Mouse (Mus musculus) neural tube, embryonic 14.5 days (tissue): ENCODE data around the gene Stx1b. TPM values are rescaled to one million over a fixed set of nuclear protein-coding genes. Genes with fewer than 3 reads are reported as not detected.
"Not testable (repeated sequence)": the region's sequence is repeated elsewhere in the genome, so short reads cannot be mapped to it uniquely, and the experiment has no call there.

Source experiments
- ATAC-seq: fragments of 200-750 bp; cut with Nextera tagmentation; 2 replicates; pipeline ENCODE4 v1.8.0; 2017; ENCODE audit warnings: low read depth, mild to moderate bottlenecking, moderate TSS enrichment, moderate library complexity
- H3K27ac ChIP-seq: fragments of 300-500 bp; sonication (generic); 2 replicates; pipeline ENCODE4 v1.5.1; 2014; ENCODE audit warnings: low read depth, mild to moderate bottlenecking, control low read depth, low read length, moderate library complexity, mixed read lengths
- H3K27me3 ChIP-seq: fragments of 300-500 bp; sonication (generic); 2 replicates; pipeline ENCODE4 v1.6.1; 2014; ENCODE audit warnings: low read length; ENCODE audit not compliant: control insufficient read depth, insufficient read depth
- H3K36me3 ChIP-seq: fragments of 300-500 bp; sonication (generic); 2 replicates; pipeline ENCODE4 v1.6.1; 2014; ENCODE audit warnings: low read length, mixed read lengths; ENCODE audit not compliant: control insufficient read depth, insufficient read depth
- H3K4me1 ChIP-seq: fragments of 300-500 bp; sonication (generic); 2 replicates; pipeline ENCODE4 v1.6.1; 2014; ENCODE audit warnings: low read length; ENCODE audit not compliant: control insufficient read depth, insufficient read depth
- H3K4me2 ChIP-seq: fragments of 300-500 bp; sonication (generic); 2 replicates; pipeline ENCODE4 v1.6.1; 2014; ENCODE audit warnings: mild to moderate bottlenecking, low read depth, low read length, control low read depth
- H3K4me3 ChIP-seq: fragments of 300-500 bp; sonication (generic); 2 replicates; pipeline ENCODE4 v1.5.1; 2014; ENCODE audit warnings: low read depth, low read length, control low read depth, mixed read lengths
- H3K9ac ChIP-seq: fragments of 300-500 bp; sonication (generic); replicated peaks from 2 replicates; pipeline ENCODE4 v1.6.1; 2014; ENCODE audit warnings: low read depth, mild to moderate bottlenecking, control low read depth, low read length, mixed read lengths
- H3K9me3 ChIP-seq: fragments of 300-500 bp; sonication (generic); 2 replicates; pipeline ENCODE4 v1.6.1; 2016; ENCODE audit warnings: low read length; ENCODE audit not compliant: control insufficient read depth
- WGBS: fragments of 180-500 bp; shearing (Covaris S2); extraction: QIAGEN DNeasy Blood & Tissue Kit; methylation state at CpG from one replicate; pipeline ENCODE4 v1.1.7; 2014; 5-methylcytosine and 5-hydroxymethylcytosine counted together
- polyA plus RNA-seq: library from polyadenylated mRNA; unstranded; fragments of >200 nt; fragmentation: Nextera tagmentation; extraction: Ambion mirVana; gene quantifications from 2 replicates; pipeline ENCODE4 v1.2.1, GENCODE M21; 2014

Gene Stx1b
- polyA plus RNA-seq, 1 experiment from 2014 or later = 66.9 TPM

DNA sequence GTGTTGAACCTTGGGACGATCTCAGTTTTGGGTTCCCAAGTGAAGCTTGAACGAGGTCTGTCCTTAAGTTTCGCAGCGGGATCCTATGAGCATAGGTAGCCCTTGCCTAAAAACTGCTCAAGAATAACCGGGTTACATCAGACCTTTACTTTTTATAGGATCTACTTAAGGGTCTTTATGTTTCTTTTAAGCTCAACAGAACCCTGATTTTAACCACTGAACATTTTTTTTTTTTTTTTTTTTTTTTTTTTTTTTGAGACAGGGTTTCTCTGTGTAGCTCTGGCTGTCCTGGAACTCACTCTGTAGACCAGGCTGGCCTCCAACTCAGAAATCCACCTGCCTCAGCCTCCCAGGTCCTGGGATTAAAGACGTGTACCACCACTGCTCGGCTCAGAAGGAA is 48.5 kb downstream of the Stx1b start:
- Histone ChIP-seq H3K27ac (peak overlapping the region; percentile 96), H3K4me2 (peak overlapping the region; percentile 72), H3K4me3 (peak overlapping the region; percentile 62), H3K9ac (peak overlapping the region; percentile 84)
- H3K27me3 ChIP-seq, H3K9me3 ChIP-seq, H3K4me1 ChIP-seq, H3K36me3 ChIP-seq, ATAC-seq: not testable (repeated sequence)
- 77% methylated on average over 7 of the region's 7 CpGs for WGBS

DNA sequence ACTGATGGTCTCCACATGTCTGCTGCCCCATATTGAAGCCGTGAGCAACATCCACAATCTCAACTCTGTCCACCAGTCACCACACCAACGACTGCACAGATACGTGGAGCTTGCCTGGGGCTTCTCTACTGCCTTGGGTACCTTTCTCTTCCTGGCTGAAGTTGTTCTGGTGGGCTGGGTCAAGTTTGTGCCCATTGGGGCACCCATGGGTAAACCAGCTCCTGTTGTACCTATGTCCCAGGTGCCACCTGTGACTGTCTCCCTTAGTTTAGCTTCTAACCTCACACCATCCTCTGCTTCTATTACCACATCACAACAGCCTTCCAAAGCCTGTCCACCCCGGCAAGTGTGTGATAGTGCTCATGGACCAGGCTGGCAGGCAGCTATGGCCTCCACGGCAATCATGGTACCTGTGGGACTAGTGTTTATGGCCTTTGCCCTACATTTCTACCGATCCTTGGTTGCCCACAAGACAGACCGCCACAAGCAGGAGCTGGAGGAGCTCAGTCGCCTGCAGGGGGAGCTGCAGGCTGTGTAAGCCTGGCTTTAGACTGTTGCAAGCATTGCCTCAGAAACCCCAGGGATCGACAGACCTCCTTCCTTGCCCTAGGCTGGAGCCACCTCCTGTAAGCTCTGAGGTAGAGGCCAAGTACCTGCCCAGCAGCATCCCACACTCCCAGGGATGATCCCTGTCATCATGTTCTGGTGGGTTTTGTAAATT is 50.5 kb downstream of the Stx1b start:
- Histone ChIP-seq H3K27me3 (no peaks in the 10 kb centered on the region), H3K4me1 (peaks cover 15% of the 10 kb centered on the region), H3K9ac (no peak overlapping the region), H3K36me3 (no peaks in the 10 kb centered on the region), H3K4me3 (no peak overlapping the region), H3K4me2 (no peak overlapping the region), H3K27ac (no peak overlapping the region), H3K9me3 (no peaks in the 10 kb centered on the region)
- no peak for ATAC-seq
- 40% methylated on average over 9 of the region's 9 CpGs for WGBS

DNA sequence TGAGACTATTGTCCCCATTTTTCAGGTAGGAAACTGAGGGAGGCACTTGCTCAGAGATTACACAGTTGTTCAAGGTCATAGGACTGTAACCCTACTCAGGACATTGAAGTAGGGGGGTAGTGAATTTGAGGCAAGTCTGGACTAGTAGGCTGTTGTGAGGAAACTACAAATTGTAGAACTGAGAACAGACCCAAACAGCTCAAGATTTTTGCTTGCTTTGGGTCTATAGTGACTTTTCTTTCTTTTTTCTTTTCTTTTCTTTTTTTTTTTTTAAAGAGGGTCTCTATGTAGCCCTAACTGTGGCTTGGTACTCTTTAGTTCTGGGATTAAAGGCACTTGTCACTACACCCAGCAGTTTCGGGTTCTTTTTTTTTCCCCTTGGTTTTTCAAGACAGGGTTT is 51.8 kb downstream of the Stx1b start:
- H3K27me3 ChIP-seq = no peaks in the 10 kb centered on the region
- no peak for ATAC-seq
- H3K27ac ChIP-seq = no peak overlapping the region
- peaks cover 8% of the 10 kb centered on the region; the same call in 1 of the 2 replicates for H3K4me1 ChIP-seq
- no peak overlapping the region for H3K9ac ChIP-seq
- no peaks in the 10 kb centered on the region for H3K9me3 ChIP-seq
- peaks cover 6% of the 10 kb centered on the region for H3K36me3 ChIP-seq
- 87% methylated on average over 1 of the region's 1 CpGs for WGBS
- H3K4me3 ChIP-seq = no peak overlapping the region
- no peak overlapping the region for H3K4me2 ChIP-seq

DNA sequence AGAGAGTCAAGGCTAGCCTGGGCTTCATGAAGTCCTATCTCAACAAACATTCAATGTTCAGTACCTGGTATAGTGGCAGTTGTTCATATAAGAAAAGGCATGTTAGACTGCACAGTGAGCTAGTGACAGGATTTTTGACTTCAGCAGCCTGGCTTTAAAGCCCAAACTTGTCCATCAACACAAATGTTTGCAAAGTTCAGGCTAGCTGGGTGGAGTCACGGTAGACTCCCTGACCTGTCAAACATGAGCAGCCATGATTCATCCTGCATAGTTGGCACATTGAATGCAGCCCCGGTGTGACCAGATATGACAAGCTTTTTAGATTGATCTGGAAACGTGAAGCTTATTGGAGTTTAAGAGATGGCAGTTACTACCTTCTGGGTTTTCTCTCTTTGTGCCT is 52.3 kb downstream of the Stx1b start:
- Histone ChIP-seq H3K36me3 (peaks cover 11% of the 10 kb centered on the region), H3K4me2 (no peak overlapping the region), H3K27ac (no peak overlapping the region), H3K4me1 (peaks cover 8% of the 10 kb centered on the region; the same call in 1 of the 2 replicates), H3K4me3 (no peak overlapping the region), H3K9me3 (no peaks in the 10 kb centered on the region), H3K27me3 (no peaks in the 10 kb centered on the region), H3K9ac (no peak overlapping the region)
- 92% methylated on average over 3 of the region's 3 CpGs for WGBS
- no peak for ATAC-seq

DNA sequence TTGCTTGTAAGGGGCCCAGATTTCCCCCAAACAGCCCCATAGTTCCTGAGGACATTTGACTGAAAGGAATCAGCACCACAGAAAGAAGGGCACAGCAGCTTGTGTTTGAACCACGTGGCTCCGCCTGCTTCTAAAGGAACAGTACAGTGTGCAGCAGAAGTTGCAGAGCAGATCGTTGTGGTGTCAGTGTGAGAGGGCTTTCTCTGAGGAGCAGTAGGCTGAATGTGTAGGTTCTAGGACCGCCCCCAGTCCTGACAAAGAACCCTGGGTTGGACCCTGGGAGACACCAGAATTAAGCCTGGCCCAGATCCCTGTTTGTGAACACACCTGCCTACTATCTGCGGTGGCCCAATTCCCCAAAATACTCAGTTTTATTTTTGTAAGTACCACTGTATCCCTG is 53.1 kb downstream of the Stx1b start:
- H3K27me3 ChIP-seq = no peaks in the 10 kb centered on the region
- no peak overlapping the region for H3K4me3 ChIP-seq
- peaks cover 8% of the 10 kb centered on the region; the same call in 1 of the 2 replicates for H3K4me1 ChIP-seq
- ATAC-seq = no peak
- H3K27ac ChIP-seq = no peak overlapping the region
- peak overlapping the region; percentile 16; the same call in 1 of the 2 replicates for H3K9ac ChIP-seq
- peaks cover 18% of the 10 kb centered on the region for H3K36me3 ChIP-seq
- H3K4me2 ChIP-seq = no peak overlapping the region
- H3K9me3 ChIP-seq = no peaks in the 10 kb centered on the region
- 73% methylated on average over 5 of the region's 5 CpGs for WGBS

DNA sequence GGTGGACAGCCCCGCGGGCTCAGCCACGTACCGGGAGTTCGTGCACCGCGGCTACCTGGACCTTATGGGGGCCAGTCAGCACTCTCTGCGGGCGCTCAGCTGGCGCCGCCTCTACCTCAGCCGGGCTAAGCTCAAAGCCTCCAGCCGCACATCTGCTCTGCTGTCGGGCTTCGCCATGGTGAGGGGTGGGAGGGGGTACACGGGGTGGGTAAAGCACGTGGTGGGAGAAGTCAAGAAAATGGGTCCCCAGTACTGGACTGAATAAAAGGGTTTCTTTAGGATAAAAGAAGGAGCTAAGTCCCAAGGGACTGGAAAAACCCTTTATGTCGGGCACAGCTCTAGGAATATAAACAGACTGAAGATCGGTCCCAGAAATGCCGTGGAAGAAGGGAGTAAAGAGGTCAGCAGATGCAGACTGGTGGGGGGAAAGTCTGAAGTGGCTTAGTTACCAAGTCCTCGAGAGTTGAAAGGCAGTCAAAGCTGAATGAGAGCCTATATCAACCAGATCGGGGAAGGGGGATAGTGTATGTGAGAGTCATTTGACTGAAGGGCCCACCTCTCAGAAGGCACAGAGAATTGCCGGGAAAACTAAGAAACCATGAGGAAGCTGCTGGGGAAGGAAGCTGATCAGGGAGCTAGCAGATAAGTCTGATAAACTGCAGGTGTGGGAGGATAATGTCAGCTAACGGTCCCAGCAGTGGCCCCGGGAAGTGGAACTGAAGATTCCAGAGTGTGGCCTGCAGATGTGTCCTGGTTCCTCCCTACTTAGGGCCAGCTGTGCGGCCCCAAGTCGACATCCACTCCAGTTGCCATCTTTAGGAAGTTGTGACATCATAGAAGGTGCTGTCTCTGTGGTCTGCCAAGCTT is 54.1 kb downstream of the Stx1b start:
- H3K9ac ChIP-seq = peak overlapping the region; percentile 53
- peaks cover 24% of the 10 kb centered on the region for H3K36me3 ChIP-seq
- ATAC-seq = peak; percentile 25; the same call in 1 of the 2 replicates
- peak overlapping the region; percentile 61 for H3K4me2 ChIP-seq
- peak overlapping the region; percentile 30; the same call in 1 of the 2 replicates for H3K27ac ChIP-seq
- peak overlapping the region; percentile 40 for H3K4me3 ChIP-seq
- no peaks in the 10 kb centered on the region for H3K9me3 ChIP-seq
- no peaks in the 10 kb centered on the region for H3K27me3 ChIP-seq
- peaks cover 8% of the 10 kb centered on the region; the same call in 1 of the 2 replicates for H3K4me1 ChIP-seq
- WGBS = 5% methylated on average over 27 of the region's 27 CpGs

DNA sequence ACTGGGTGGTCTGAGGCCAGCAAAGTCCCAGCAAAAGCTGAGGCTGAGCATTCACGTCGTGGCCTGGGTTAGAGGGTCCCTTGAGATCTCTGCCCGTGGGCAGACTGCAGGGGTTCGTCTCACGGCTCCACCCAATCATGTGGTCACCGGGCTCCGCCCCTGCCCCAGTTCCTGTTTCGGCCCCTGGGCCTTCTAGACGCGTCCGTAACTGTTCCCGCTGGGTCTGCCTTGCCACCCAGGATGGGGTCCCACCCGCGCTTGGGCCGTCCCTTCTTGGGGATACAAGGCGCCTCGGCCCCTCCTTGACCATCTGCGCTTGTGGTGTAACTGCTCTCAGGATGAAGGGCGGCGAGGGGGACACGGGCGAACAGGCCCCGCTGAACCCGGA is 54.7 kb downstream of the Stx1b start, which contains the start of gene Orai3:
Gene Orai3 (plus strand): TSS at position 165 of the 388 bp plus-strand sequence.
- Histone ChIP-seq H3K27ac (peak within 1 kb of the TSS; percentile 30), H3K9ac (peak within 1 kb of the TSS; percentile 53), H3K27me3 (no peaks in the 10 kb centered on the region), H3K4me1 (peaks cover 8% of the 10 kb centered on the region; the same call in 1 of the 2 replicates), H3K4me2 (peak within 1 kb of the TSS; percentile 61), H3K4me3 (peak within 1 kb of the TSS; percentile 40), H3K36me3 (peaks cover 30% of the 10 kb centered on the region), H3K9me3 (no peaks in the 10 kb centered on the region)
- ATAC-seq = peak; percentile 60; the same call in 1 of the 2 replicates
- under 1% methylated on average over 24 of the region's 24 CpGs for WGBS

DNA sequence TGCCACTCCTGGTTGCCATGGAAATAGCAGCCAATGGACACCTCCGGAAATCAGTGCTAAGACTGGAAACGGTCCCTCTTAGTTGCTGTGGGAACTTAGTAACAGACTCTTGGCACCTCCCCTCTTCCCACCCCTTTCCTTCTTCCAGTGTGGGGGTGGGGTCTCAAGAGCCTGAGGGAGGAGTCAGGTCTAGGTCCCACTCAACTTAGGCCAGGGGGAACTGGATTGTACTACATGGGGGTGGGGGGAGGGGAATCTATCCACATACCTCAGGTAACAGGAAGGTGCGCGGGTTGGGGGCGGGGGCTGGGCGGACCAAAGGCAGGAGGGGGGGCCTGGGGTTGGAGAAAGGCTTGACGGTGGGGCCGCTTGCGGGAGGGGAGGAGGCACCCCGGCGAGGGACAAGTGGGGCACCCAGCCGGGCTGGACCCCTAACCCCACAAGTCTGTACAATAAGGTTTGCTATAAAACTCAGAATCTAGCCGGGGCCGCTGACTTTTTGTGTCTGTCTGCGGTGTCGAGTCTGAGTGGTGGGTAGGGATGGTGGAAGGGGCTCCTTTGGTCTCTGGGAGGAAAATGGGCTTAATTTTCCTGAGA is 55.3 kb downstream of the Stx1b start:
- H3K27me3 ChIP-seq = no peaks in the 10 kb centered on the region
- peaks cover 32% of the 10 kb centered on the region for H3K36me3 ChIP-seq
- WGBS = 1% methylated on average over 16 of the region's 16 CpGs
- peak overlapping the region; percentile 40 for H3K4me3 ChIP-seq
- peak overlapping the region; percentile 30 for H3K27ac ChIP-seq
- no peaks in the 10 kb centered on the region for H3K9me3 ChIP-seq
- peak overlapping the region; percentile 61 for H3K4me2 ChIP-seq
- ATAC-seq = peak; percentile 84
- H3K4me1 ChIP-seq = peaks cover 8% of the 10 kb centered on the region; the same call in 1 of the 2 replicates
- H3K9ac ChIP-seq = peak overlapping the region; percentile 53; the same call in 1 of the 2 replicates
